Mouse (Mus musculus): ENCODE results near the gene Gse1.

Gene Gse1

GRCm38 (mm10) chr8:120276051-120276890 lies 48.0 kb downstream of the Gse1 start:
- peak; percentile 86 for DNase-seq (ENCODE audit: low read depth, low spot score)

- DNase-seq (ENCODE audit: low read depth, low spot score) = peak; percentile 60
Observed at GRCm38 (mm10) chr8:120276891-120277426, 48.7 kb downstream of the Gse1 start.

- DNase-seq (ENCODE audit: low read depth, low spot score) = no peak
Observed at GRCm38 (mm10) chr8:120278009-120278408, 49.8 kb downstream of the Gse1 start.

- no peak for DNase-seq (ENCODE audit: low read depth, low spot score)
Observed at GRCm38 (mm10) chr8:120279418-120279817, 51.2 kb downstream of the Gse1 start.

- DNase-seq (ENCODE audit: low read depth, low spot score) = peak; percentile 60
Observed at GRCm38 (mm10) chr8:120281487-120281886, 53.2 kb downstream of the Gse1 start.

GRCm38 (mm10) chr8:120282465-120282864 lies 54.2 kb downstream of the Gse1 start:
- no peak for DNase-seq (ENCODE audit: low read depth, low spot score)

- no peak for DNase-seq (ENCODE audit: low read depth, low spot score)
Observed at GRCm38 (mm10) chr8:120284265-120284664, 56.0 kb downstream of the Gse1 start.

GRCm38 (mm10) chr8:120285033-120285432 lies 56.8 kb downstream of the Gse1 start:
- no peak for DNase-seq (ENCODE audit: low read depth, low spot score)

- DNase-seq (ENCODE audit: low read depth, low spot score) = no peak
Observed at GRCm38 (mm10) chr8:120285878-120286277, 57.6 kb downstream of the Gse1 start.

GRCm38 (mm10) chr8:120288122-120288908 lies 60.1 kb downstream of the Gse1 start:
- peak; percentile 74 for DNase-seq (ENCODE audit: low read depth, low spot score)

GRCm38 (mm10) chr8:120289191-120289590 lies 60.9 kb downstream of the Gse1 start:
- DNase-seq (ENCODE audit: low read depth, low spot score) = no peak

- DNase-seq (ENCODE audit: low read depth, low spot score) = peak; percentile 79
Observed at GRCm38 (mm10) chr8:120289698-120290181, 61.5 kb downstream of the Gse1 start.

GRCm38 (mm10) chr8:120290614-120291013 lies 62.4 kb downstream of the Gse1 start:
- no peak for DNase-seq (ENCODE audit: low read depth, low spot score)

- DNase-seq (ENCODE audit: low read depth, low spot score) = no peak
Observed at GRCm38 (mm10) chr8:120291650-120292049, 63.4 kb downstream of the Gse1 start.

GRCm38 (mm10) chr8:120292316-120293107 lies 64.3 kb downstream of the Gse1 start:
- DNase-seq (ENCODE audit: low read depth, low spot score) = no peak

- DNase-seq (ENCODE audit: low read depth, low spot score) = no peak
Observed at GRCm38 (mm10) chr8:120293421-120294357, 65.4 kb downstream of the Gse1 start.

- DNase-seq (ENCODE audit: low read depth, low spot score) = no peak
Observed at GRCm38 (mm10) chr8:120294982-120295870, 67.0 kb downstream of the Gse1 start.

- DNase-seq (ENCODE audit: low read depth, low spot score) = no peak
Observed at GRCm38 (mm10) chr8:120297000-120297399, 68.7 kb downstream of the Gse1 start.
